Mouse (Mus musculus): ENCODE data around the gene Vamp1.

GRCm38 (mm10) chr6:125236341-125236740 is 21.0 kb downstream of the Vamp1 start:
- no peak for TF ChIP-seq POLR2A (IDR thresholded peaks at IDR 0.05; ENCODE audit: extremely low read depth, insufficient read depth, low read length)
- no peak for TF ChIP-seq CTCF (IDR thresholded peaks at IDR 0.05; ENCODE audit: extremely low read depth, insufficient read depth, low read length)
